Mouse (Mus musculus) layer of hippocampus, adult 2 months (tissue): ENCODE results near the gene Mrpl21. TPM values are rescaled to one million over a fixed set of nuclear protein-coding genes. Genes with fewer than 3 reads are reported as not detected.

Experiments
- DNase-seq, 2 experiments: peaks; one replicate each; pipeline ENCODE4 v3.0.0; 2022; ENCODE audit warnings: low spot score in 2 of 2
- H3K27ac ChIP-seq: fragments of 200-600 bp; 2 replicates; pipeline ENCODE4 v1.8.1; 2022
- H3K4me3 ChIP-seq: fragments of 200-600 bp; 2 replicates; pipeline ENCODE4 v1.8.1; 2022; ENCODE audit warnings: mild to moderate bottlenecking
- CTCF ChIP-seq: fragments of 200-600 bp; conservative IDR thresholded peaks from 2 replicates; pipeline ENCODE4 v1.8.1; 2022; ENCODE audit warnings: antibody characterized with exemption, mild to moderate bottlenecking, moderate library complexity
- total RNA-seq, 2 experiments: library from RNA; stranded (reverse); gene quantifications; 2 replicates each; pipeline ENCODE4 v1.2.3; 2021

The Mrpl21 gene
- total RNA-seq, 2 experiments from 2014 or later, result 47.6 to 54.4 TPM

GRCm38 (mm10) chr19:3271366-3271765 is 11.3 kb upstream of the Mrpl21 start:
- no peak for DNase-seq
- no peak overlapping the region for H3K4me3 ChIP-seq
- TF ChIP-seq CTCF, result no peak
- H3K27ac ChIP-seq, result no peak overlapping the region

DNA sequence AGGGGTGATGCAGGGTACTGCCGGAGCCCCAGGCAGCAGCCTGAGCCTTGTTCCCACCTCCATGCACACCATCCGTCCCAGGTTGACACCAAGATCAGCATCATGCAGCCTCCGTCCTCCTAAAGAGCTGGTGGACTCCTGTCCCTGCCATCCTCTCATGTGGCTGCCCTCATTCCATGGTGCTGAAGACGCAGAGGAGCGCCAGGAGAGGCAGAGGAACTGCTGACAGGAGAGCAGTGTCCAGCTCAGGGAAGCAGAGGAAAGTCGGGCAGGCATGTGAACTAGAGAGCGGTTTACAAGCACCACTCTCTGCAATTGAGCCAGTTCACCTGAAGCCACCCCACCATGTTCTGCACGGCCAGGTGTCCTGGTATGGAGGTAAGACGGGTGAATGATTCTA is 9.4 kb upstream of the Mrpl21 start:
- no peak for DNase-seq
- Histone ChIP-seq H3K4me3 (no peak overlapping the region), H3K27ac (no peak overlapping the region)
- no peak for TF ChIP-seq CTCF

- no peak for DNase-seq
- Histone ChIP-seq H3K4me3 (no peak overlapping the region), H3K27ac (no peak overlapping the region)
- TF ChIP-seq CTCF, result no peak
Observed at GRCm38 (mm10) chr19:3275744-3276365, 6.8 kb upstream of the Mrpl21 start.

DNA sequence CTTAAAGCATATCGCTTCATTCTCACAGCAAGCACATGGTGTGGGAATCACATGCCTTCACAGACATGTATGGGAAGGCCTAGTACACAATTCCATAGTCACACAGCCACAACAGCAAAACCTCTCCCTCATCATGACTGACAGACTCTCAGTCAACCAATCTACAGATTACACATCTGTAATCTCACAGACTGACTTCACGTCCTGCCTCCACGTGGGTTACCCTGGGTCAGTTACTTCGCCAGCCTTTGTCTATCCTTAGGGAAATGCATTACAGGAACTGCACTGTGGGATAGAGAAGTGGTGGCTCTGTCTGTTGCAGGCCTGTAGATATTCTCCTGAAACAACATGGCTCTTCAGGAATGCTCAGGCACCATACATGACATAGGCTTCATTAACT is 815 bp upstream of the Mrpl21 start:
- Histone ChIP-seq H3K27ac (no peak overlapping the region), H3K4me3 (peak overlapping the region; percentile 95)
- DNase-seq, result no peak
- TF ChIP-seq CTCF, result no peak

DNA sequence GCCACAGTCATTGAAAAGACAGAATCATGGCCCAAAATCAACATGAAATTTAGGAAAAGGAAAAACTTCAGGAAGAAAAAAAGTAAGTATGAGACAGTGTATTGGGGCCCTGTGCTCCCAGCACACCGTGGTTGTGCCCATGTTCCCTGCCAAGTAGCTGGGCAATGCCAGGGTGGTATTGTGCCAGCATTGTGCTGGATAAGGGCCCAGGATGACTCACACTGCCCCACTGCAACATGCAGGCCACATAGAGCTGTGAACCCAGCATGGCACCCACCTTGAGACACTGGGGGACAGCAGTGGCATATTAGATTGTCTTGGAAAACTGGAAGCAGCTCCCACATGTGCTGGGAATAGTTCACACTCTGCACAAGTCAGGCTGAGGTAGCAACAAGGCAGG is 6.3 kb downstream of the Mrpl21 start:
- no peak for DNase-seq
- no peak for TF ChIP-seq CTCF
- no peak overlapping the region for H3K27ac ChIP-seq
- no peak overlapping the region for H3K4me3 ChIP-seq

GRCm38 (mm10) chr19:3292028-3292427 is 9.3 kb downstream of the Mrpl21 start:
- H3K4me3 ChIP-seq, result no peak overlapping the region
- DNase-seq, result peak; percentile 27 to 62
- peak; percentile 95 for TF ChIP-seq CTCF
- H3K27ac ChIP-seq, result no peak overlapping the region

GRCm38 (mm10) chr19:3292993-3293392 is 10.3 kb downstream of the Mrpl21 start:
- no peak for TF ChIP-seq CTCF
- no peak for DNase-seq
- H3K4me3 ChIP-seq, result no peak overlapping the region
- H3K27ac ChIP-seq, result no peak overlapping the region

- no peak overlapping the region for H3K27ac ChIP-seq
- TF ChIP-seq CTCF, result no peak
- no peak for DNase-seq
- H3K4me3 ChIP-seq, result no peak overlapping the region
Observed at GRCm38 (mm10) chr19:3295245-3295644, 12.5 kb downstream of the Mrpl21 start.

- Histone ChIP-seq H3K27ac (no peak overlapping the region), H3K4me3 (no peak overlapping the region)
- no peak for DNase-seq
- TF ChIP-seq CTCF, result no peak
Observed at GRCm38 (mm10) chr19:3297034-3297433, 14.3 kb downstream of the Mrpl21 start.

GRCm38 (mm10) chr19:3297775-3298174 is 15.1 kb downstream of the Mrpl21 start:
- Histone ChIP-seq H3K27ac (no peak overlapping the region), H3K4me3 (no peak overlapping the region)
- no peak for DNase-seq
- no peak for TF ChIP-seq CTCF

DNA sequence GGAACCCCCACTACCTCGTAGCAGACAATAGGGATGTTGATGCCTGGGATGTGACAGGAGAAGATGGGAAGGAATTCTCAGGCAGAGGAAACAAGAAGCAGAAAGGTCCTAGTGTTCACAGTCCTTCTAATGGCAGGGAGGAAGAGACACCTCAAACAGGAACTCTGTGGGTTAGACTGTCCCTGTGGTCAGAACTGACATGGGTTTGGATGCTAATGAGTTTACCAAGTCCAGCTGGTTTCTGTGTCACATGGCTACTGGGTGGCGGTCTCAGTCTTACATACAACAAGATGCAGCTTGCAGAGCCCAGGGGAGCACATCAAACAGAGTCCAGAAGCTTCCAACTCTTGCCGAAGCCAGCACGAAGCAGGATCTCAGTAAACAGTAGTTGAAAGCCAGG is 21.3 kb downstream of the Mrpl21 start:
- no peak overlapping the region for H3K4me3 ChIP-seq
- TF ChIP-seq CTCF, result no peak
- H3K27ac ChIP-seq, result no peak overlapping the region
- no peak for DNase-seq

- no peak overlapping the region for H3K27ac ChIP-seq
- no peak for DNase-seq
- H3K4me3 ChIP-seq, result no peak overlapping the region
- no peak for TF ChIP-seq CTCF
Observed at GRCm38 (mm10) chr19:3307175-3307949, 24.7 kb downstream of the Mrpl21 start.

DNA sequence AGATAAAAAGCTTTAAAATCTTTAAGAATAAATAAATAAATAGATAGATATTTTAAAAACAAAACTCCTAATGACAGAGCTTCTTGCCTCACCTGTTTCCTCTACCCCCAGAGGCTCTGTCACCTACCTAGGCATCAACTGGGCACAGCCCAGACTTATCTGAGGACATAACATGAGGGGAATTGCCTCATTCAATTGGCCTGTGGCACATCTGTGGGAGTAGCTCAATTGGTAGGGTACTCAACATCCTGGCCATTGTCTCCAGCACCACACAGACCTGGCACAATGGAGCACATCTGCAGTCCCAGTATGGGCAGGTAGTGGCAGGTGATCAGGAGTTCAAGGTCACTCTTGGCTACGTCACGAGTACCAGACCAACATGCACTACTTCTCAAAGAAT is 36.6 kb downstream of the Mrpl21 start:
- no peak for DNase-seq
- TF ChIP-seq CTCF, result no peak
- H3K27ac ChIP-seq, result no peak overlapping the region
- no peak overlapping the region for H3K4me3 ChIP-seq

DNA sequence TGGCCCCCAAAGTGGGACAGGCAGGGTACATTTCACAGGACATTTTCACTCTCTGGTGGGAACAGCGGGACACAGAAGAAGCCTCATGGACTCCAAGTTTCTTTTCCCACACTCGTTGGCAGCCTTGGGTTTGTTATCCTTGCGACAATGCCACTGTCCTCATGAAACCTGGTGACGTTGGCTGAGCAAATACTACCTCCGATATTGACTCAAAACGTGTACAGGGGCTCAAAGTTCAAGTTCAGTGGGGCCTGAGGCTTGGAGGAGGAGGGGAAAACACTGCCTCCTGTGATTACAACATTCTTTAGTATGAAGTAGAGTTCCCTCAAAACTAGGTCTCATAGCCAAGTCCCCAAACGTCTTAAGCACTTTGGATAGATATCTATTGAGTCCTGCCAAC is 37.4 kb downstream of the Mrpl21 start:
- H3K4me3 ChIP-seq, result no peak overlapping the region
- TF ChIP-seq CTCF, result no peak
- no peak for DNase-seq
- H3K27ac ChIP-seq, result no peak overlapping the region

GRCm38 (mm10) chr19:3320801-3321200 is 38.1 kb downstream of the Mrpl21 start:
- Histone ChIP-seq H3K4me3 (no peak overlapping the region), H3K27ac (no peak overlapping the region)
- DNase-seq, result no peak
- peak; percentile 71 for TF ChIP-seq CTCF
